Mouse (Mus musculus): ENCODE results near the gene Msantd3. TPM values are rescaled to one million over a fixed set of nuclear protein-coding genes. Genes with fewer than 3 reads are reported as not detected.

Gene Msantd3
- total RNA-seq, 2 experiments from 2014 or later = 30.9 to 31.2 TPM

- intact Hi-C loops (cut with DNase I) = no loop called here
- no peak for DNase-seq
These were observed 12.8 kb downstream of the Msantd3 start for GRCm38 (mm10) chr4:48552486-48553064.

GRCm38 (mm10) chr4:48554132-48554531, 14.4 kb downstream of the Msantd3 start:
- DNase-seq = no peak
- intact Hi-C loops (cut with DNase I) = no loop called here

GRCm38 (mm10) chr4:48555729-48556128, 16.0 kb downstream of the Msantd3 start:
- intact Hi-C loops (cut with DNase I) = no loop called here
- peak; percentile 44 to 65 for DNase-seq

- DNase-seq = peak in 1 of 2 experiments; percentile 22
- intact Hi-C loops (cut with DNase I) = no loop called here
These were observed 19.9 kb downstream of the Msantd3 start for GRCm38 (mm10) chr4:48559652-48560051.

GRCm38 (mm10) chr4:48561824-48562223, 22.1 kb downstream of the Msantd3 start:
- no peak for DNase-seq
- intact Hi-C loops (cut with DNase I) = no loop called here

- intact Hi-C loops (cut with DNase I) = no loop called here
- DNase-seq = no peak
These were observed 25.2 kb downstream of the Msantd3 start for GRCm38 (mm10) chr4:48564962-48565361.

- DNase-seq = no peak
- intact Hi-C loops (cut with DNase I) = loop anchor here (5.0 kb wide), 1 partner anchor 34 kb away; no protein-coding TSS in a partner anchor
These were observed 36.6 kb downstream of the Msantd3 start for GRCm38 (mm10) chr4:48576361-48576760.

- DNase-seq = no peak
- intact Hi-C loops (cut with DNase I) = loop anchor here (5.0 kb wide), 1 partner anchor 36 kb away; no protein-coding TSS in a partner anchor
These were observed 38.1 kb downstream of the Msantd3 start for GRCm38 (mm10) chr4:48577831-48578230.

GRCm38 (mm10) chr4:48578399-48578798, 38.7 kb downstream of the Msantd3 start:
- intact Hi-C loops (cut with DNase I) = loop anchor here (5.0 kb wide), 1 partner anchor 36 kb away; no protein-coding TSS in a partner anchor

GRCm38 (mm10) chr4:48579475-48580110, 39.9 kb downstream of the Msantd3 start:
- DNase-seq = no peak
- intact Hi-C loops (cut with DNase I) = loop anchor here (5.0 kb wide), 1 partner anchor 37 kb away; no protein-coding TSS in a partner anchor

More at GRCm38 (mm10) chr4:48578399-48578798, 38.7 kb downstream of the Msantd3 start:
- DNase-seq = peak; percentile 61 to 66

- no peak for DNase-seq
- intact Hi-C loops (cut with DNase I) = no loop called here
These were observed 41.5 kb downstream of the Msantd3 start for GRCm38 (mm10) chr4:48581201-48581600.

GRCm38 (mm10) chr4:48581993-48582392, 42.3 kb downstream of the Msantd3 start:
- no peak for DNase-seq
- intact Hi-C loops (cut with DNase I) = no loop called here

GRCm38 (mm10) chr4:48582941-48583340, 43.2 kb downstream of the Msantd3 start:
- no peak for DNase-seq
- intact Hi-C loops (cut with DNase I) = no loop called here

- DNase-seq = peak; percentile 48 to 51
- intact Hi-C loops (cut with DNase I) = loop anchor here (2.0 to 5.0 kb wide), 2 partner anchors 84 to 98 kb away; no protein-coding TSS in a partner anchor
These were observed 44.9 kb downstream of the Msantd3 start, which contains the start of gene Tmeff1 for GRCm38 (mm10) chr4:48584421-48585240. Tmeff1 (plus strand) TSS chr4:48585174.

- intact Hi-C loops (cut with DNase I) = loop anchor here (2.0 to 5.0 kb wide), 2 partner anchors 83 to 97 kb away; no protein-coding TSS in a partner anchor
- peak; percentile 37 to 53 for DNase-seq
These were observed 45.7 kb downstream of the Msantd3 start for GRCm38 (mm10) chr4:48585241-48586098.

- intact Hi-C loops (cut with DNase I) = loop anchor here (5.0 kb wide), 1 partner anchor 96 kb away; no protein-coding TSS in a partner anchor
- peak; percentile 58 to 59 for DNase-seq
These were observed 46.5 kb downstream of the Msantd3 start for GRCm38 (mm10) chr4:48586099-48586821.

- intact Hi-C loops (cut with DNase I) = loop anchor here (5.0 kb wide), 1 partner anchor 95 kb away; no protein-coding TSS in a partner anchor
- no peak for DNase-seq
These were observed 47.8 kb downstream of the Msantd3 start for GRCm38 (mm10) chr4:48587526-48587925.

GRCm38 (mm10) chr4:48588576-48588975, 48.8 kb downstream of the Msantd3 start:
- DNase-seq = no peak
- intact Hi-C loops (cut with DNase I) = loop anchor here (5.0 kb wide), 1 partner anchor 94 kb away; no protein-coding TSS in a partner anchor

GRCm38 (mm10) chr4:48590862-48591261, 51.1 kb downstream of the Msantd3 start:
- DNase-seq = no peak
- intact Hi-C loops (cut with DNase I) = no loop called here

Data from heart, postnatal 10 days (tissue).